Mouse (Mus musculus): ENCODE data around the gene Cpsf4l. TPM values are rescaled to one million over a fixed set of nuclear protein-coding genes. Genes with fewer than 3 reads are reported as not detected.

Gene Cpsf4l
- polyA plus RNA-seq, 1 experiment from 2014 or later, result 0.22 TPM

GRCm38 (mm10) chr11:113656511-113656932 is 53.3 kb downstream of the Cpsf4l start:
- Histone ChIP-seq H3K27me3 (replicated peaks) (no peaks in the 10 kb centered on the region), H3K27ac (no peak overlapping the region), H3K4me3 (no peak overlapping the region), H3K9me3 (no peaks in the 10 kb centered on the region), H3K4me1 (peaks cover 3% of the 10 kb centered on the region; the same call in 1 of the 2 replicates), H3K36me3 (replicated peaks) (peaks cover 48% of the 10 kb centered on the region), H3K9ac (no peak overlapping the region), H3K4me2 (no peak overlapping the region)
- ATAC-seq (replicated peaks), result no peak
- 87% methylated on average over 8 of the region's 8 CpGs for WGBS

GRCm38 (mm10) chr11:113654561-113655270 is 55.1 kb downstream of the Cpsf4l start:
- Histone ChIP-seq H3K36me3 (replicated peaks) (peaks cover 33% of the 10 kb centered on the region; the same call in 1 of the 2 replicates), H3K9ac (no peak overlapping the region), H3K27ac (no peak overlapping the region), H3K27me3 (replicated peaks) (no peaks in the 10 kb centered on the region), H3K4me3 (no peak overlapping the region), H3K4me2 (no peak overlapping the region), H3K4me1 (peaks cover 16% of the 10 kb centered on the region), H3K9me3 (no peaks in the 10 kb centered on the region)
- no peak for ATAC-seq (replicated peaks)
- 83% methylated on average over 18 of the region's 18 CpGs for WGBS

- Histone ChIP-seq H3K9me3 (no peaks in the 10 kb centered on the region), H3K36me3 (replicated peaks) (peaks cover 33% of the 10 kb centered on the region; the same call in 1 of the 2 replicates), H3K4me3 (no peak overlapping the region), H3K4me1 (peaks cover 16% of the 10 kb centered on the region), H3K9ac (no peak overlapping the region), H3K27me3 (replicated peaks) (no peaks in the 10 kb centered on the region), H3K27ac (no peak overlapping the region), H3K4me2 (no peak overlapping the region)
- no peak for ATAC-seq (replicated peaks)
- 94% methylated on average over 15 of the region's 15 CpGs for WGBS
Measured at GRCm38 (mm10) chr11:113654105-113654504, 55.7 kb downstream of the Cpsf4l start.

GRCm38 (mm10) chr11:113652516-113652915 is 57.3 kb downstream of the Cpsf4l start:
- Histone ChIP-seq H3K9ac (no peak overlapping the region), H3K4me3 (no peak overlapping the region), H3K4me1 (peaks cover 28% of the 10 kb centered on the region), H3K27ac (no peak overlapping the region), H3K27me3 (replicated peaks) (no peaks in the 10 kb centered on the region), H3K9me3 (no peaks in the 10 kb centered on the region), H3K36me3 (replicated peaks) (peaks cover 23% of the 10 kb centered on the region; the same call in 1 of the 2 replicates), H3K4me2 (no peak overlapping the region)
- WGBS, result 90% methylated on average over 6 of the region's 6 CpGs
- no peak for ATAC-seq (replicated peaks)

GRCm38 (mm10) chr11:113651907-113652273 is 57.9 kb downstream of the Cpsf4l start:
- 45% methylated on average over 8 of the region's 8 CpGs for WGBS
- no peak overlapping the region for H3K27ac ChIP-seq

GRCm38 (mm10) chr11:113651206-113651906 is 58.5 kb downstream of the Cpsf4l start:
- Histone ChIP-seq H3K4me1 (peaks cover 28% of the 10 kb centered on the region), H3K9ac (no peak overlapping the region), H3K27ac (no peak overlapping the region), H3K36me3 (replicated peaks) (peaks cover 12% of the 10 kb centered on the region; the same call in 1 of the 2 replicates), H3K4me3 (no peak overlapping the region), H3K9me3 (no peaks in the 10 kb centered on the region), H3K4me2 (peak overlapping the region; percentile 73; the same call in 1 of the 2 replicates), H3K27me3 (replicated peaks) (no peaks in the 10 kb centered on the region)
- ATAC-seq (replicated peaks), result no peak
- WGBS, result 67% methylated on average over 22 of the region's 22 CpGs

More at GRCm38 (mm10) chr11:113651907-113652273, 57.9 kb downstream of the Cpsf4l start:
- peaks cover 28% of the 10 kb centered on the region for H3K4me1 ChIP-seq
- no peaks in the 10 kb centered on the region for H3K9me3 ChIP-seq
- H3K27me3 ChIP-seq (replicated peaks), result no peaks in the 10 kb centered on the region
- peak; percentile 34 for ATAC-seq (replicated peaks)
- no peak overlapping the region for H3K9ac ChIP-seq
- no peak overlapping the region for H3K4me3 ChIP-seq
- no peak overlapping the region for H3K4me2 ChIP-seq
- H3K36me3 ChIP-seq (replicated peaks), result peaks cover 17% of the 10 kb centered on the region; the same call in 1 of the 2 replicates

GRCm38 (mm10) chr11:113649353-113650210 is 60.2 kb downstream of the Cpsf4l start, which contains the start of gene Slc39a11:
TSS of gene Slc39a11 (minus strand) at chr11:113650079.
- H3K9me3 ChIP-seq, result no peaks in the 10 kb centered on the region
- peak; percentile 85 for ATAC-seq (replicated peaks)
- H3K4me3 ChIP-seq, result peak within 1 kb of the TSS; percentile 88
- H3K9ac ChIP-seq, result peak within 1 kb of the TSS; percentile 93
- under 1% methylated on average over 72 of the region's 91 CpGs for WGBS
- H3K27me3 ChIP-seq (replicated peaks), result no peaks in the 10 kb centered on the region
- peak within 1 kb of the TSS; percentile 93 for H3K27ac ChIP-seq
- H3K4me2 ChIP-seq, result peak within 1 kb of the TSS; percentile 73
- peaks cover 28% of the 10 kb centered on the region for H3K4me1 ChIP-seq
- peaks cover 5% of the 10 kb centered on the region; the same call in 1 of the 2 replicates for H3K36me3 ChIP-seq (replicated peaks)

- peak within 1 kb of the TSS; percentile 88 for H3K4me3 ChIP-seq
- peaks cover 28% of the 10 kb centered on the region for H3K4me1 ChIP-seq
- H3K27ac ChIP-seq, result peak within 1 kb of the TSS; percentile 93
- 40% methylated on average over 26 of the region's 26 CpGs for WGBS
- H3K9me3 ChIP-seq, result no peaks in the 10 kb centered on the region
- peak within 1 kb of the TSS; percentile 93 for H3K9ac ChIP-seq
- H3K27me3 ChIP-seq (replicated peaks), result no peaks in the 10 kb centered on the region
- ATAC-seq (replicated peaks), result no peak; the same call in 1 of the 2 replicates
- H3K4me2 ChIP-seq, result peak within 1 kb of the TSS; percentile 73
- H3K36me3 ChIP-seq (replicated peaks), result no peaks in the 10 kb centered on the region; the same call in 1 of the 2 replicates
Measured at GRCm38 (mm10) chr11:113648690-113649352, 61.0 kb downstream of the Cpsf4l start, which contains the start of gene Cog1. TSS of gene Cog1 (plus strand) at chr11:113649169.

Other genes starting within 250 kb of the Cpsf4l start
- gene Sstr2, start 90.7 kb downstream of the Cpsf4l start, polyA plus RNA-seq (2015; fragmentation: Nextera tagmentation; extraction: Ambion mirVana), result 15.5 and 20.5 TPM in 2 replicates
- 39.8 and 40.7 TPM in 2 replicates for gene Cog1, start 60.8 kb downstream of the Cpsf4l start, polyA plus RNA-seq (2015; fragmentation: Nextera tagmentation; extraction: Ambion mirVana)
- gene Slc39a11, start 59.9 kb downstream of the Cpsf4l start, polyA plus RNA-seq (2015; fragmentation: Nextera tagmentation; extraction: Ambion mirVana), result 33.9 and 35.3 TPM in 2 replicates
- gene Fam104a, start 25.9 kb downstream of the Cpsf4l start, polyA plus RNA-seq (2015; fragmentation: Nextera tagmentation; extraction: Ambion mirVana), result 42.9 and 43.1 TPM in 2 replicates
- 30.3 and 30.7 TPM in 2 replicates for gene D11Wsu47e, start 25.6 kb downstream of the Cpsf4l start, polyA plus RNA-seq (2015; fragmentation: Nextera tagmentation; extraction: Ambion mirVana)
- gene Cdc42ep4, start 41.9 kb upstream of the Cpsf4l start, polyA plus RNA-seq (2015; fragmentation: Nextera tagmentation; extraction: Ambion mirVana), result 72.0 and 72.4 TPM in 2 replicates